Mouse (Mus musculus): ENCODE results near the gene Rab11fip5. TPM values are rescaled to one million over a fixed set of nuclear protein-coding genes. Genes with fewer than 3 reads are reported as not detected.

The Rab11fip5 gene
- polyA plus RNA-seq (2012; rRNA removed; ENCODE audit: low replicate concordance), result 43.6 and 45.1 TPM in 2 replicates

GRCm38 (mm10) chr6:85373951-85374733, at the start of gene Rab11fip5:
Rab11fip5 (minus strand) TSS chr6:85374634.

GRCm38 (mm10) chr6:85423836-85424379, 49.5 kb upstream of the Rab11fip5 start, which contains the start of gene Noto:
Noto (plus strand) TSS chr6:85423886.

DNA sequence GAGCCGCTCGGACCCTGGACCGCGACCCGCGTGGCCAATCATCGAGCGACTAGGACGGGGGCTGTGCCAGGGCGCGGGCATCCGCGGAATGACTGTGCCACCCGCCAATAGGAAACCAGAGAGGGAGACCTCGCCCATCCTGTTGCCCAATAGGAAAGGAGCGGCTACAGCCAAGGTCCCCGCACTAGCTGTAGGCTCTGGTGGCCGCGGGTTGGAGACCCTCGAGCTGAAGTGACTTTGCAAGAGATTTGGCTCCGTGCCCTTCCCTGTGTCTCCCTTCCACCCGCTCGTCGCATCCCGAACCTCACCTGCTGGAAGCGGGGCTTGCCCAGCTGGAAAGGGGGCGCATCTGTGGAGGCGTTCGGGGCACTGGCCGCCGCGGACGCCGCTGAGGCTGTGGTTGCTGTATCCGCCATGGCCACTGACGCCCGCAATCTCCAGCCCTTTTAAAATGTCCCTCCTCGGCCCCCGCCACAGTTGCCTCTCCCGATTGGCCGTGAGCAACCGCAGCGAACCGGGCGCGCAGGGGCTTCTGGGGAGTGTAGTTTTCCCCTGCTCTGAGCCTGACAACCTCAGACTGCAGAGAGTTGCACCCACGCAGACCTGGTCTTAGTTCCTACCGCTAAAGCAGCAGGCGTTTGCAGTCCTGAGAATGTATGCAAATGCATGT, 41.3 kb downstream of the Rab11fip5 start, which contains the start of gene Sfxn5:
Gene Sfxn5, minus strand, starts transcription at position 423 of the 670 bp plus-strand sequence.

Other genes starting within 250 kb of the Rab11fip5 start
- 13.6 and 24.8 TPM in 2 replicates for gene Spr, start 236.9 kb downstream of the Rab11fip5 start, polyA plus RNA-seq (2012; rRNA removed; ENCODE audit: low replicate concordance)
- not detected in 2 replicates for gene Emx1, start 187.2 kb downstream of the Rab11fip5 start, polyA plus RNA-seq (2012; rRNA removed; ENCODE audit: low replicate concordance)
- gene Sfxn5, start 41.2 kb downstream of the Rab11fip5 start, polyA plus RNA-seq (2012; rRNA removed; ENCODE audit: low replicate concordance), result 29.4 and 34.1 TPM in 2 replicates
- not detected in 2 replicates for gene Noto, start 49.3 kb upstream of the Rab11fip5 start, polyA plus RNA-seq (2012; rRNA removed; ENCODE audit: low replicate concordance)
- gene Smyd5, start 57.4 kb upstream of the Rab11fip5 start, polyA plus RNA-seq (2012; rRNA removed; ENCODE audit: low replicate concordance), result 22.0 and 29.7 TPM in 2 replicates
- 68.7 and 93.9 TPM in 2 replicates for gene Cct7, start 76.9 kb upstream of the Rab11fip5 start, polyA plus RNA-seq (2012; rRNA removed; ENCODE audit: low replicate concordance)
- 20.1 and 29.0 TPM in 2 replicates for gene Pradc1, start 77.3 kb upstream of the Rab11fip5 start, polyA plus RNA-seq (2012; rRNA removed; ENCODE audit: low replicate concordance)
- 0.09 and 0.17 TPM in 2 replicates for gene Fbxo41, start 128.4 kb upstream of the Rab11fip5 start, polyA plus RNA-seq (2012; rRNA removed; ENCODE audit: low replicate concordance)
- 0.13 TPM in 1 of 2 replicates, not detected in the other for gene Egr4, start 139.0 kb upstream of the Rab11fip5 start, polyA plus RNA-seq (2012; rRNA removed; ENCODE audit: low replicate concordance)
- 0.37 and 0.96 TPM in 2 replicates for gene Alms1, start 212.9 kb upstream of the Rab11fip5 start, polyA plus RNA-seq (2012; rRNA removed; ENCODE audit: low replicate concordance)

Measured in mammary gland, adult 2 months (tissue).